Mouse (Mus musculus): ENCODE results near the gene Lbp. TPM values are rescaled to one million over a fixed set of nuclear protein-coding genes. Genes with fewer than 3 reads are reported as not detected.
A peak's percentile ranks its signal among the peaks of the same experiment; 100 is the strongest.

Gene Lbp
- polyA plus RNA-seq, 1 experiment = 0.01 TPM

- Histone ChIP-seq H3K4me1 (ENCODE audit: control insufficient read depth) (peaks cover 3% of the 10 kb centered on the region; the same call in 1 of the 2 replicates), H3K9me3 (ENCODE audit: control insufficient read depth, low read length) (no peaks in the 10 kb centered on the region), H3K36me3 (ENCODE audit: control insufficient read depth) (peaks cover 37% of the 10 kb centered on the region), H3K27me3 (ENCODE audit: control insufficient read depth) (no peaks in the 10 kb centered on the region), H3K4me3 (replicated peaks) (no peak overlapping the region)
- TF ChIP-seq GATA1 (IDR thresholded peaks at IDR 0.05; ENCODE audit: low read length) = no peak
- no peak for TF ChIP-seq TAL1 (IDR thresholded peaks at IDR 0.05; ENCODE audit: low read length)
Observed at GRCm38 (mm10) chr2:158352801-158353520, 46.7 kb downstream of the Lbp start.

GRCm38 (mm10) chr2:158354348-158355114 lies 48.2 kb downstream of the Lbp start:
- Histone ChIP-seq H3K36me3 (ENCODE audit: control insufficient read depth) (peaks cover 52% of the 10 kb centered on the region), H3K4me3 (replicated peaks) (no peak overlapping the region), H3K27me3 (ENCODE audit: control insufficient read depth) (no peaks in the 10 kb centered on the region), H3K9me3 (ENCODE audit: control insufficient read depth, low read length) (no peaks in the 10 kb centered on the region), H3K4me1 (ENCODE audit: control insufficient read depth) (peaks cover 19% of the 10 kb centered on the region)
- TF ChIP-seq TAL1 (IDR thresholded peaks at IDR 0.05; ENCODE audit: low read length) (no peak), GATA1 (IDR thresholded peaks at IDR 0.05; ENCODE audit: low read length) (no peak)

- peaks cover 59% of the 10 kb centered on the region for H3K36me3 ChIP-seq (ENCODE audit: control insufficient read depth)
- H3K4me1 ChIP-seq (ENCODE audit: control insufficient read depth) = peaks cover 26% of the 10 kb centered on the region
- no peak overlapping the region for H3K4me3 ChIP-seq (replicated peaks)
- TF ChIP-seq GATA1 (IDR thresholded peaks at IDR 0.05; ENCODE audit: low read length) (no peak), TAL1 (IDR thresholded peaks at IDR 0.05; ENCODE audit: low read length) (no peak)
- no peaks in the 10 kb centered on the region for H3K27me3 ChIP-seq (ENCODE audit: control insufficient read depth)
- no peaks in the 10 kb centered on the region for H3K9me3 ChIP-seq (ENCODE audit: control insufficient read depth, low read length)
Observed at GRCm38 (mm10) chr2:158355238-158355637, 48.9 kb downstream of the Lbp start.

GRCm38 (mm10) chr2:158356121-158356520 lies 49.8 kb downstream of the Lbp start:
- Histone ChIP-seq H3K4me1 (ENCODE audit: control insufficient read depth) (peaks cover 35% of the 10 kb centered on the region), H3K4me3 (replicated peaks) (no peak overlapping the region), H3K27me3 (ENCODE audit: control insufficient read depth) (no peaks in the 10 kb centered on the region), H3K9me3 (ENCODE audit: control insufficient read depth, low read length) (no peaks in the 10 kb centered on the region), H3K36me3 (ENCODE audit: control insufficient read depth) (peaks cover 61% of the 10 kb centered on the region)
- no peak for TF ChIP-seq GATA1 (IDR thresholded peaks at IDR 0.05; ENCODE audit: low read length)
- TF ChIP-seq TAL1 (IDR thresholded peaks at IDR 0.05; ENCODE audit: low read length) = no peak

GRCm38 (mm10) chr2:158359757-158360620 lies 53.7 kb downstream of the Lbp start:
- H3K4me3 ChIP-seq (replicated peaks) = peak overlapping the region; percentile 84
- no peaks in the 10 kb centered on the region for H3K27me3 ChIP-seq (ENCODE audit: control insufficient read depth)
- H3K4me1 ChIP-seq (ENCODE audit: control insufficient read depth) = peaks cover 40% of the 10 kb centered on the region
- H3K36me3 ChIP-seq (ENCODE audit: control insufficient read depth) = peaks cover 54% of the 10 kb centered on the region
- no peak for TF ChIP-seq TAL1 (IDR thresholded peaks at IDR 0.05; ENCODE audit: low read length)
- TF ChIP-seq GATA1 (IDR thresholded peaks at IDR 0.05; ENCODE audit: low read length) = no peak
- no peaks in the 10 kb centered on the region for H3K9me3 ChIP-seq (ENCODE audit: control insufficient read depth, low read length)

GRCm38 (mm10) chr2:158360873-158361677 lies 54.8 kb downstream of the Lbp start:
- H3K36me3 ChIP-seq (ENCODE audit: control insufficient read depth) = peaks cover 43% of the 10 kb centered on the region
- TF ChIP-seq TAL1 (IDR thresholded peaks at IDR 0.05; ENCODE audit: low read length) (no peak), GATA1 (IDR thresholded peaks at IDR 0.05; ENCODE audit: low read length) (no peak)
- H3K4me1 ChIP-seq (ENCODE audit: control insufficient read depth) = peaks cover 40% of the 10 kb centered on the region
- peak overlapping the region; percentile 84 for H3K4me3 ChIP-seq (replicated peaks)
- H3K27me3 ChIP-seq (ENCODE audit: control insufficient read depth) = no peaks in the 10 kb centered on the region
- H3K9me3 ChIP-seq (ENCODE audit: control insufficient read depth, low read length) = no peaks in the 10 kb centered on the region

- Histone ChIP-seq H3K4me3 (replicated peaks) (peak overlapping the region; percentile 84), H3K27me3 (ENCODE audit: control insufficient read depth) (no peaks in the 10 kb centered on the region), H3K4me1 (ENCODE audit: control insufficient read depth) (peaks cover 40% of the 10 kb centered on the region), H3K36me3 (ENCODE audit: control insufficient read depth) (peaks cover 36% of the 10 kb centered on the region), H3K9me3 (ENCODE audit: control insufficient read depth, low read length) (no peaks in the 10 kb centered on the region)
- no peak for TF ChIP-seq TAL1 (IDR thresholded peaks at IDR 0.05; ENCODE audit: low read length)
Observed at GRCm38 (mm10) chr2:158361678-158362320, 55.5 kb downstream of the Lbp start.

- Histone ChIP-seq H3K27me3 (ENCODE audit: control insufficient read depth) (no peaks in the 10 kb centered on the region), H3K9me3 (ENCODE audit: control insufficient read depth, low read length) (no peaks in the 10 kb centered on the region), H3K4me3 (replicated peaks) (no peak overlapping the region), H3K36me3 (ENCODE audit: control insufficient read depth) (peaks cover 12% of the 10 kb centered on the region), H3K4me1 (ENCODE audit: control insufficient read depth) (peaks cover 26% of the 10 kb centered on the region)
- no peak for TF ChIP-seq GATA1 (IDR thresholded peaks at IDR 0.05; ENCODE audit: low read length)
- TF ChIP-seq TAL1 (IDR thresholded peaks at IDR 0.05; ENCODE audit: low read length) = no peak
Observed at GRCm38 (mm10) chr2:158364175-158364574, 57.9 kb downstream of the Lbp start.
